Mouse (Mus musculus): ENCODE results near the gene App.

Gene App

DNA sequence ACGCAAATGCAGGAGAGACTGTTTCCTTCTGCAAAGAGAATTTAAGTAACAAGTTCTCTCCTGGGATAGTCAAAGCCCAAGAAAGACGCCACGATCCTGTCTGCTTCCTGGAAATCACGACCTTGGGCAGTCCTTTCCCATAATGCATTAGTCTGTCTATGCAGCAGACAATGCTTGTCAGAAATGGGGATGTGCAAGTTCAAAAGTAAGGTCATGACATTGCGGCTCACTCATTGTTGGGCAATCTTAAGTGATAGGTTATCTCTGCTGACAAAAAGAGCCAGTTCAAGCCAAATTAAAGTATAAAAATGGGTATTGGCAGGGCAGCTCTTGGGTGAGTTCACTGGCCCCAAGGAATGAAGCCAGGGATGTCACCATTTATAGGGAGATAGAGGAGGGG, 51.6 kb downstream of the App start:
- DNase-seq (ENCODE audit: low read depth, low spot score) = no peak

DNA sequence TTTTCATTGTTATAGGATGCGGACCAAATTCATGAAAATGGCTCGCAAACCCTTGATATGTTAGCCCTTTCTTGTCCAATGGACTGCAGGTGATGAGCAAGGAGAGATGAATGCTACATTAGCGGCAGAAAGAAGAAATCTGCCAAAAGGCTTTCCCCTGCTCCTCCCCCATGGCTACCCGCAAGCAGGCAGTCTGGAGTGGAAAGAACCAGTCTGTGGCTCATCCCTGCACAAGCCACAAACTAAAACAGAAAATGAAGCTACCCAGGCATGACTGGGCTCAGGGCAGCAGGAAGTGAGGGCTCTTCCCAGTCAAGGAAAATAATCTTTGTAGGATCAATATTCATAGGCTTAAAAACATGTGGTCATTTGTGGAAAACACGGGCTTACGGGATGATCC, 54.6 kb downstream of the App start:
- no peak for DNase-seq (ENCODE audit: low read depth, low spot score)

DNA sequence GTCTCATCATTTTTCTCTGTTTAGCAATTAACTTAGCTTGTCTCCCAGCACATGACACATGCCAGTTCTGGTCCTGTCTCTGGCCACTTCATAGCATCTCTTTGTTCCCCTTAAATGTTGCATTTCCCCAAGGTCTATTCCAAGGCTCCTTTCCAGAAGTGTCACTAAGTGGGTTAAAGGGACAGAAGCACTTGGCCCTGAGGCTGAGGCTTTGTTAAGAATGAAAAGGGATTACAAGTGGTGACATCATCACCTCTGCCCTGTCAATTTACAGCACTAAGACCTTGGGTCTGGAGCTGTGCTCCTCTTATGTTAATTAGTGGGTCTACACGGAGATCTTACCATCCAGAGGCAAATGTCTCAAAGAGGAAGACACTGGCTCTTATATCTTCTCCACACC, 56.0 kb downstream of the App start:
- no peak for DNase-seq (ENCODE audit: low read depth, low spot score)

DNA sequence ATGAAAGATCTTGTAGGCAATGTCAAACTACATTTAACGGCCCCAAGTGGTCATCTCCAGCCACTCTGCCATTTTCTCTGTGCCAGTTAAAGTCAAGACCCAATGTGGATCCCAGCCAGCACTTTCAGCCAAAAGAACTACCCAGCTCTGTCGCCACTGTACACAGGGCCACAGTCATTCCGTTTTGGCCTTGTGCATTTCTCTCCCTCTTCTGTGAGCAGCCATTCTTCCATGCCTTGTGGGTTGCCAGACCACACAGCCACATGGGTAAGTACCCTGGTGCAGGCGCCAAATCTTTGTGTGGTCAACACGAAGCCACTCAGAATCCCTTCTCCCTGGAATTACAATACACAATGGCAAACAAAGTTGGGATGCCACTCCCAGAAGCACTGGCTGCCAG, 57.7 kb downstream of the App start:
- DNase-seq (ENCODE audit: low read depth, low spot score) = no peak

DNA sequence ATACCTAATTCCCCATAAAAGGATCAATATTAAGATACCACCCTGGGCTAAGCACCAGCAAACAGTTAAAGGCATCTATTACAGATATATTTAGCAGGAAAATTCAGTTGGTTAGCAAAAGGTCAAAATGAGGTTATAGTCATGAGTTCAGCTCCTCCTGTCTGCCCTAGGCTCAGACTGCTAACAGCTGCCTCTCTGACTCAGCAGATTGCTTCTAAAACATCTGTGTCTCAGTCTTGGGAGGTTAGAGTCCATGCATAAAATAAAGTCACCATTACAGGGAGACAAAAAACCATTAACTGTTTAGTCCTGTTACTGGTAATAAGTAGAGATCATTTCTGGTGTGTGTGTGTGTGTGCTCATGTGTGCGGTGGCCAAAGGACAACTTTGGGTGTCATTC, 58.8 kb downstream of the App start:
- no peak for DNase-seq (ENCODE audit: low read depth, low spot score)

DNA sequence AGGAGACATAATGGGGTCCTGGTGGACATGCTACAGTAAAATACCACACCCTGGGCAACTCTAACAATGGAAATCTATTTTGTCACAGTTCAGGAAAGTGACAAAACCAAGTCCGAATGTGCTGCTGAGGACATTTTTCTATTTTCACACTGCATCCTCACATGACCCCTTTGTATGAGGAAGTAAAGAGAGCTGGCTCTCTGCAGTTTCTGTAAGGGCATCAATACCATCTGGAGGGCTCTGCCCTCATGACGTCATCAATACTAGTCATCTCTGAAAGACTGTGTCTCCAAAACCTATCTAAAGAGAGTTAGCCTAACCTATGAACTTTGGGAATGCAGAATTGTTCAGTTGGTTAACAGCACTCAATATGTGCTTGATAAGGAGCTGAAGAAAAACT, 59.6 kb downstream of the App start:
- DNase-seq (ENCODE audit: low read depth, low spot score) = no peak

DNA sequence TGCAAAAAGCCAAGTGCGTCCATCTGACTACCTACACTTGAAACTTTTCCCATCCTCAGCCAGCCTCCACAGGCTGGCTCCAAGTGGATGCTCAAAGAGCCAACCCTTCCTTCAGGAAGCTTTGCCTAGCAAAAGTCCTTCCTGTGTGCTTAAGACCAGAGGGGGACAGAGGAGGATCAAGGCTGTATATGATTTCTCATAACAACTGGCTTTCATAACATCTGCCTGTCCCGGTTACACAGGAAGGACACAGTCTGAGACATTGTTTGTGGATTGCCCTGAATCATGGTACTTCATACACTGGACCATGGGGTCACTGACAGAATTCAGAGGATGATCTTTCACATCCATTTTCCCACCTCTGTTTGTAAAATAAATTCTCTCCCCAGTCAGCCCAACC, 61.3 kb downstream of the App start:
- no peak for DNase-seq (ENCODE audit: low read depth, low spot score)

DNA sequence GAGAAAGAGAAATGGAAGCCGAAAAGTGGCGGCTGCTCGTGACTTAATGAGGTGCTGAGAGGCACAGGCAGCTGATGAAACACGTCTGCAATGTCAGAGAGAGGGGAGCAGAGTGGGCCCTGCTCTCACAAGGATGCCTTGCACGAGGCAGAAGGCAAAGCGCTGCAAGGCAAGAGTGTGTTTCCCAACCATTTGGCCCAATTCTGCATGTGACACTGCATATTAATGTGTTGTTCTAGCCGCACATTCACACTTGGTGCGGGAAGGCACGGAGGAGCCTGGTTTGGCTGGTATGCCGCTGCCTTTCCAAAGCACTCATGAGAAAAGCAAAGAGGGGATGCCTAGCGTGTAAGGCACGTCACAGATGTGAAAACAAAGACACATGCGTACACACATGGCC, 63.1 kb downstream of the App start:
- peak; percentile 49 for DNase-seq (ENCODE audit: low read depth, low spot score)

DNA sequence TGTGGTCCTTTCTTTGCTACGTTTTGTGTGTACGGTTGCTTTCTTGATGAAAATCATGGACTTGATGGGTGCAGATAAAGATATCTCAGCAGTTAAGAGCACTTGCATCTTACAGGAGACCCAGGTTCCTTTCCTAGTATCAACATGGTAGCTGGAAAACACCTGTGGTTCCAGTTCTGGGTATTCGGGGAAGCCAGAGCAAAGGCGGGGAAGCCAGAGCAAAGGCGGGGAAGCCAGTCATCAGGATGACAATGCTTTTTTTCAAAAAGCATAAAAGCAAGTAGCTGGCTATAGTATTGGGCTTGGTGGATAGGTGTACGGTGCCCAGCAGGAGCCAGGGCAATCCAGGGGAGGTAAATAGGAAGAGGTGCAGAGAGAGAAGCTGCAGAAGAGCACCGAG, 65.1 kb downstream of the App start:
- DNase-seq (ENCODE audit: low read depth, low spot score) = no peak

DNA sequence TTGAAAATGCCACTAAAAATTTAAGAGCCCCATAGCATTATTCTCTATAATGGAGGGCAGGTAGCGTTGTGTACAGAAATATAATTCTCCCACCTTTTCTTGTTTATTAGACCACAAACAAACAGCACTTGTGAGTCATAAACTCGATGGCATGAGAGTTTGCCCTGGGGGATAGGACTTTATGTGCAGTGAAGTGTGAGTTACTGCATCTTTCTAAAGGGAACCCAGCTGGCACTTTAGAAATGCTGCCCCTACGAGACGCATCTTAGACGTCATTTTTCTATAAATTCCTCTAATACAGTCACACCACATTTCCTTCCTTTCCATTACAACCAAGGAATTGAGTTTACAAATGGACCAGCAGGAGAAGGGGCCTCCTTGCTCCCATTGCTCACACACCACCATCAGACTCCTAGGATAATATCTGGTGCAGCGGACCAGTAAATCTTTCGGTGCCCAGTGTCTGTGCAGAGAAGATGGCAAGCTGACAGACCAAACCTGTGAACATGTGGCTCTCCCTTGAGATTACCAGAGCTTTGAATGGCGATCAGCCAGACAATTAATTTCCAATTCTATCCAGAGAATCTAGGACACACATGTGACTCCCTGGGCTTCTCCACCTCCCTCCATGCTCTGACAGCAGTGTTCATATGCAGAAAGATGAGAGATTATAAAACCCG, 66.8 kb downstream of the App start:
- DNase-seq (ENCODE audit: low read depth, low spot score) = peak; percentile 33

DNA sequence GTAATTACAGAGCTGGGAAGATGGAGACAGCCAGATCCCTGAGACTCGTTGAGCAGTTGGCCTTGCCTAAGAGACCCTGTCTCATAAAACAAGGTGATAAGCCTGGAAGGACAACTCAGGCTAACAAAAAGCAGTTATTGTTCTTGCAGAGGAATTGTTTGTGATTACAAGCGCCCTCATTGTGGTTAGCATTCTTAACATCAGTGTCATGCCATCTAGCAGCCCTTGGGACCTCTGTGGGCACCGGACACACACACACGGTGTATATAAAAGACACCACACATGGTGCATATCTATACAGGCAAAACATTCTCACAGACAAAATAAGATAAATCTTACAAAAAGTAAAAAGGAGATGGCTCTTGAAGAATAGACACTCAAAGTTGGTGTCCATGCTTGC, 68.0 kb downstream of the App start:
- DNase-seq (ENCODE audit: low read depth, low spot score) = no peak

DNA sequence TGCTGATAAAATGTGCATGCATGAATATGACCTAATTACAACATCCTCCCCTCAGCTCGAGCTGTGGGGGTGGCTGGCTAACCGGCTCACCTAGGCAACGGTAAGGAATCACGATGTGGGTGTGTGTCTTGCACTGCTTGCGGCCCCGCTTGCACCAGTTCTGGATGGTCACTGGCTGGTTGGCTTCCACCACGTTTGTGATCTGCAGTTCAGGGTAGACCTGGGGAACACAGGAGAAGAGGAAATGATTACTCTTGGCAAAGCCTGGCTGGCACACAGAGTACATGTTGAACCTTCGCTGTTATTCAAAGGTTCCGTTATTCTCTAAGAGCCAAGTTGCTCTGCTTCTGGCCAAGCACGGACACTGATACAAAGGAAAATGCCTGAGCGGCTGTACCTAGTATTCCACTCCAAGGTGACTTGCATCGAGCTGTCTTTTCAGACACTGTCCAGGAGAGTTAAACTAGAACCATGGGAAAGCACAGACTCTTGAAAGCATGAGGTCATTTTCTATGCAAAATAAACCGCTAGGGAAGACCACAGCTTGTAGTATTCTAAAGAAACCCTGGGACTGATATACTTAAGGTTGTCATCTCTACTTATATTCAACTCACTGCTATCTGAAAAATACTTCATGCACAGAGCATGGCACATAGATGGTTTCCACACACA, 70.3 kb downstream of the App start:
- no peak for DNase-seq (ENCODE audit: low read depth, low spot score)

DNA sequence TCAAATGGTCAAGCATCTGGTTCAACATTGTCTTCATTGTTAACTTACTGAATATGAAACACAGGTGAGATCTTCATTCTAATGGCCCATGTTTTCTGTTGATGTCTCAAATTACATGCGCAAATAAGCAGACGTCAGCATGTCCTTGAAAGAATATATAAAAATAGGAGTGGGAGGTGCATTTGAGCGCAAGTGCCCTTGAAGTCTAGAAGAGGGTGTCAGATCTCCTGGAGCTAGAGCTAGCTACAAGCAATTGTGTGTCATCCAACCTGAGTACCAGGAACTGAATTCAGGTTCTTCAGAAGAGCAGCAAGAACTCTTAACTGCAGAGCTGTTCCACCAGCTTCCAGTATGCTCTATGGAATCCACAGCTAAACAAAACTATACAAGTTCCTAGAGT, 72.0 kb downstream of the App start:
- no peak for DNase-seq (ENCODE audit: low read depth, low spot score)

DNA sequence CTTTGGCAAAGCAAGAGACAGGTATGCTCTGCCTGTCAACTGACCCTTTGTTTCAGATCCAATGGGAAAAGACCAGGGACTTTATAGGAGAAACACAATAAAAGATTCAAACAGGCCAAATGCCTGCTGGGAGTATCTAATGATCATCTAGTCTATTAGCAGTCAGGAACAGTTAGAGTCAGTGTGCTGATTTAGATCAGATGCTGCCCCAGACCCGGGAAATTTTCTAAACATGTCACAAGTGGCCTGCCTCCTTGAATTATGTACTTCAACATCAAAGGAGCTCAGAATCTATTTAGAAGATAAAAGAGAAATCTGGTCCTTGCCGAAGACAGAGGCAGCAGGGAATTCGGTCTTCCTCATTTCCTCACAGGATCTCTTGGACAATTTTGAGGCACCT, 72.8 kb downstream of the App start:
- DNase-seq (ENCODE audit: low read depth, low spot score) = no peak

DNA sequence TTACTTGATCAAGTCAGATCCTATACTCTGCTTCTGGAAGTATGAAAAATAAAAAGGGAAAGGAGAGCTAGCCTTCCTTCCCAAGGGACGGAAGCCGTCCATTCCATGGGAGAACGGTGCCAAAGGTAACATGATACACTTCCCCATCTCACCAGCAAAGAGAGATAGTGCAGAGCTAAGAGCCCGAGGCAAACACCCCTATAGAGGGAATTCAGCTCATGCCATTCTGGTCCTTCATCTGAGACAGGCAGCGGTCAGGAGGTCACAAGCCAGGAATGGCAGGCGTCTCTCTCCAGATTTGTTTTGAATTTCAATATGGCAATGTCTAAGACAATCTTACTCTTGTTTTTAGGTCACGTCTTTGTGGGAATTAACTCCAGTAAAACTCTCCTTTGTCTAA, 74.1 kb downstream of the App start:
- DNase-seq (ENCODE audit: low read depth, low spot score) = no peak

DNA sequence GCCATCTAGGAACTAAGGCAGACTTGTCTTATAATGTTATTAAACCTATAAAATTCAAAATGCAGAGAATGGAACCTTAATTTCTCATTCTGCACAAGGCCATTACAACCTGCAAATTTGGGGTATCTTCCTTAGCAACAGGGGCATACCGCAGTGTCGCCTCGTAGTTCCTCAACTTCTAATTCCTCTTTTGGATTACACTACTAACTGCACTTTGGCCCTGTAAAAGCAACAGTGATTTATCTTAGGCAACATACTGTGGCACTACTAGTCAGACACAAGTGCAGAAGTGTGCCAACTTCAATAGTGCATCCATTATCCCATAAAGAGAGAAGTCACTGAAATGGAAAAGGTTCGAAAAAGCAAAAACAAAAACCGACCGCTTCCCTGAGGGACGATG, 74.5 kb downstream of the App start:
- no peak for DNase-seq (ENCODE audit: low read depth, low spot score)

DNA sequence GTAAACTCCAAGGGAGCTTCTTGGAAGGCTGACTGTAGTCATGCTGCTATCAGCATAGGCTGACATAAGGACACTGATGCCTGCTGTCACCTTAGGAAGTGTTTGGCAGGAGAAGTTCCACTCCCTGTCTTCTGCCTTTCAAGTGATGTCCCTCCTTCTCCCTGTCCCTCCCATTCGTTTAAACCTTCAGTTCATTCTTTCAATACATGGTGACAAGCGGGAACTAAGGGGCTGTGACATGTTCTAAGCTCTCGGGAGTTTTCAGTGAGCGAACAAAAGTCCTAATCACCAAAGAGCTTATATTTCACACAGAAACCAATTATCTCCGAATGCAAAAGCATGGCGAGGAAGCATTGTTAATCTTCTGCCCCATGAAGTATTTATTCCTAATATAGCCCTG, 77.2 kb downstream of the App start:
- DNase-seq (ENCODE audit: low read depth, low spot score) = no peak

DNA sequence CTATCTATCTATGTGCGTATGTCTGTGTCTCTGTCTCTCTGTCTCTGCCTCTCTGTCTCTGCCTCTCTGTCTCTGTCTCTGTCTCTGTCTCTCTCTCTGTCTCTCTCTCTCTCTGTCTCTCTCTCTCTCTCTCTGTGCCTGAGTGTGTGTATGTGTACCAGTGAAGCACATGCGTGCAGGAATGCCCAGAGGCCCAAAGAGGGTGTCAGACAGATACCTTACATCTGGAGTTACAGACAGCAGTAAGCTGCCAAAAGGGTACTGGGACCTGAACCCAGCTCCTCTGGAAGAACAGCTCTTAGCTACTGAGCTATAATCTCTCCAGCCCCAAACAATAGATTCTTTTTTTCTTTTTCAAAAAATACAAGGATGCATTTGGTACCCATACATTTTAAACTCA, 77.6 kb downstream of the App start:
- DNase-seq (ENCODE audit: low read depth, low spot score) = no peak

DNA sequence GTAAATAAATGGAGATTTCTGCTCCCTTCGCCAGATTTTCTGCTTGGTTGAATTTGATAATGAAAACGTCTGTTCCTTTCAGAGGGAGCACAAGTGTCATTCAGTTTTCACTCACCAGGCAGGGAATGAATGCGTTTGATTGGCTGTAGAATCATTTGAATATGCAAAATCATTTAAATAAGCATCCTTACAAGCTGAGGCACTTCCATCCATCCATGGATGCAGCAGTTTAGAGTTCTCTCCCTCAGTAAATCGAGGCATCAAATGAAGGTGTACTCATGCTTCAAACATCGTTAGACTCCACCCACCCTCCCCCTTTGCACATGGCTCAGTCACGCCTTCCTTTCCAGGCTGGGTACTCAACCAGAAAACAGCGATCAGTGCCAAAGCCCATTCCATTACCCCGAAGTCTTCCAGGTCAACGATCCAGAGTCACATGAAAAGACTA, 80.9 kb downstream of the App start:
- no peak for DNase-seq (ENCODE audit: low read depth, low spot score)

DNA sequence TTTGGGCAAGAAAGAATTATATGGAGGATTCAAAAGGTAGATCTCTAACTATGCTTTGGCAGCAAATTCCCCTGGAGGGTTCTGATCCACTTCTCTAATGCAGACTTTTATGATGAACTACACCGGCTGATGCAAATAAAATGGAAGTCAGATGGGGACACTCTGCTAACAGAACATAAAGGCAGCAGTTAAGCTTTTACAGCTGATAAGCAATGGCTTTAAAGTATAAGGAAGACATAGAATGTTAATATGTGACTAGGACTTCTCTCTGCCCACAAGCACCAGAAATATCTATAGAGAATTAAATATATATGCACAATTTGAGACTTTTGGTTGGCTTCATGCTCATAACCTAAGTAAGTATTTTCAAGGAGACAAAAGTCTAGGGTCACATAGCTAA, 81.4 kb downstream of the App start:
- DNase-seq (ENCODE audit: low read depth, low spot score) = no peak

DNA sequence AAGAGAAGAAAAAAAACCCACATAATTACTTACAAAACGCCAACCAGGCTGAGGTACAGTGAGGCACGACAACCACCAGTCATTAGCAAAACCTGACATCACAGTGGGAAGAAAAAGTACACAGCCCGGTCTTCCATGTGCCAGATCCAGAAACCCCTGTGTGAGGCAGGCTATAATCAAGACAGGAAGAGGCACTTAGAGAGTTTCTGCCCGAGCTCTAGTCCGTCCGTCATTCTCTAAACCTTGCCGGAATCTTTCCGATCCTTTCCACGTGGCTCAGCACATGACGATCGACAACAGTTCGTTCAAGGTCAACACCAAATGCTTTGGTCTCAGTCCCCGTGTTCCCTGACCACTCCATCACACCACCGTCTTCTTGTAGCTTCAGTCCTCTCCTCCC, 82.6 kb downstream of the App start:
- no peak for DNase-seq (ENCODE audit: low read depth, low spot score)

DNA sequence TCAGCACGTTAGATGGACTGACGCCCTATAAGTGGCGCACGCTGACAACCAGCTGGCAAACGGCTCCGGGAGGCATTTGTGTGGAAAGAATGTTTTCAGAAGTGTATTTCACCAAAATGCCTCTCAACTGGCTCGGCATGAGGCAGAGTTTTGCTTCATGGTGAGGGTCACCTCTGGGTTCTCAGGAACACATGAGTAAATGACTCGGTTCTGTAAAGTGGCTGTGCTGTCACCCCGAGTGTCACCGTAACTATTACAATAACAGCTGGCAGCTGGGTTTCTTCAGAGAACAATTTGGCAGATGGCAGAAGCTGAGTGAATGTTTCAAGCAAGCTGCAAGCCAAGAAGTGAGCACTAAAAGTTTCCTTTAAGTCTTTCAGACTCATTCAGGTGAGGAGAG, 85.4 kb downstream of the App start:
- DNase-seq (ENCODE audit: low read depth, low spot score) = no peak

DNA sequence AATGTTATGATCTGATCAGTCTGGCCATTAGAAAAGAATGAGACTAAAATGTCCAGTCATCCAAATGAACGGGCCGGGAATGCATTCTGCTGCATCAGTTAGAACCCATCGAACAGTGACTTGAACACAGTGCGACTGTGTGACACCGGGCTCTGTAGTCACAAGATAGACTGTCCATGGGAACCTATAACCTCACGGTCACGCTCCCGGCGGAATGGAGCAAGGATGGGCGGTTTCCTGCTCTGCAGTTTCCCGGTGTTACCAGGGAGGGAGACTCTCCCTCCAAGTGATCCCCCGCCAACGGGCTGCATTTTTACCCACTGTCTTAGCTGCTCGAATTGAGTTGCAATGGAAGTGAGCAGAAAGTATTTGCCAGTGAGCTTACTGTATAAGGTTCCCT, 87.3 kb downstream of the App start:
- no peak for DNase-seq (ENCODE audit: low read depth, low spot score)

DNA sequence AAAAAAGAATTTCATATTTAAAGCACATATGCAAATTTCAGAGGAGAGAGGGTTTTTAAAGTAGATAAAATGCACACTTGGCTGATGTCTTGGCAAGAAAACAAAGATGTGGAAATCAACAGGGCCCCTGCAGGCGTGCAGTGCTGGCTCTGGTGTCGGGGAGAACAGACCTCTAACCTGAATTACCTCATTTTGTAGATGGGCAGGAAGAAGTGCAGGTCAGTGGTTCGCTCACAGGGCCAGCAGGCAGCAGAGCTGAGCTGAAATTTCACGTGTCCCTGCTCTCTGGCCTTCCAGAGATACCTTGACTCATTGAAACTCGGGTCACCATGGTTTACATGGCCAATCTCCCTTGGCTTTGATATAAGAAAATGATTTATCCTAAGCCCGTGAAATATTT, 87.7 kb downstream of the App start:
- no peak for DNase-seq (ENCODE audit: low read depth, low spot score)

Data from forelimb bud, embryonic 11.5 days (tissue).